ENCODE assay signal across 32 mouse cellular contexts in the genomic region with DNA sequence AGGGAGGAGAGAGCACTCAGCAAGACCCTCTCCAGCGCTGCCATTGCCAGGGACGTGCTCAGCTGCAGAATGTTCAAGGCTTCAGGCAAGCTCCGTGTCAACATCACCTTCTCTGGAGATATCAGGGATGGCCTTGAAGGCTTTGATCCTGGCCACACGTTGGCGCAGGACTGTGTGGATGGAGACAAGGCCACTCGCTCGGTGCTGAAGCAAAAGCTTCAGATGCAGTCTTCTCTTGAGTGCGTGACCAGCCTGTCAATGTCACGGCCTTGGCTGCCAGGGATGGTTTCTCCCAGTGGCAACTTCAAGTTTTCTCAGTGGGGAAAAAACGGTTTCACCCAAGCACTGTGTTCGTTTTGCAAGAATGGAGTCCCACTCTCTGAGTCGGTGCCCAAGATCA. TPM values are rescaled to one million over a fixed set of nuclear protein-coding genes. Genes with fewer than 3 reads are reported as not detected.
DNase-seq lines count a peak whose midpoint lies in the region; ATAC-seq lines count a peak whose summit lies in the region.
"Had no signal": no experiment of that assay in that cellular context is flagged by ENCODE, and none has a peak within 500 bp of the region (broad histone marks: within the 10 kb centered on the region; RNA-seq: fewer than 3 reads in every experiment).

No protein-coding gene starts in this region.

- no peak overlapping the region for H3K9ac ChIP-seq in embryonic facial prominence, embryonic 12.5 days
- H3K9ac ChIP-seq in limb, embryonic 15.5 days: no peak overlapping the region
- H3K9ac ChIP-seq in midbrain, embryonic 16.5 days (ENCODE audit: low read depth, low read length): no peak overlapping the region
- H3K9ac ChIP-seq: forebrain, embryonic 15.5 days; heart, embryonic 13.5 days; hindbrain, embryonic 15.5 days; liver, embryonic 12.5 days; liver, postnatal 0 days; midbrain, embryonic 12.5 days had no signal

- 90% methylated on average over 12 of the region's 12 CpGs for WGBS in embryonic facial prominence, embryonic 12.5 days
- WGBS in limb, embryonic 15.5 days: 86% methylated on average over 12 of the region's 12 CpGs
- WGBS in midbrain, embryonic 16.5 days: 87% methylated on average over 12 of the region's 12 CpGs

- peak overlapping the region; percentile 69; the same call in 1 of the 2 replicates for H3K27ac ChIP-seq in embryonic facial prominence, embryonic 12.5 days
- 0 out of 2 replicates have a peak overlapping the region, but pooled peaks have one; percentile 17 for H3K27ac ChIP-seq in limb, embryonic 15.5 days
- no peak overlapping the region for H3K27ac ChIP-seq in midbrain, embryonic 16.5 days (ENCODE audit: low read length)
- H3K27ac ChIP-seq: forebrain, embryonic 15.5 days; gastrocnemius, adult 2 months; heart, embryonic 13.5 days; hindbrain, embryonic 15.5 days; kidney, postnatal 0 days; liver, embryonic 12.5 days; midbrain, embryonic 12.5 days; neural tube, embryonic 13.5 days had no signal

- no peak overlapping the region for H3K4me2 ChIP-seq in embryonic facial prominence, embryonic 12.5 days (replicated peaks)
- H3K4me2 ChIP-seq in limb, embryonic 15.5 days: no peak overlapping the region
- H3K4me2 ChIP-seq in midbrain, embryonic 16.5 days (ENCODE audit: low read length): no peak overlapping the region
- H3K4me2 ChIP-seq: forebrain, embryonic 15.5 days; heart, embryonic 13.5 days; hindbrain, embryonic 15.5 days; liver, embryonic 12.5 days; midbrain, embryonic 12.5 days; neural tube, embryonic 13.5 days had no signal

- no peak for ATAC-seq in embryonic facial prominence, embryonic 12.5 days (ENCODE audit: insufficient number of reproducible peaks, insufficient read depth, low FRiP score, low TSS enrichment)
- no peak for ATAC-seq in limb, embryonic 15.5 days (ENCODE audit: insufficient number of reproducible peaks, low FRiP score, low TSS enrichment, low read depth)
- ATAC-seq in midbrain, embryonic 16.5 days: no peak
- ATAC-seq: activated CD4-positive, CD25-positive, alpha-beta regulatory T cell, adult 4 months; forebrain, embryonic 15.5 days; inflammation-experienced regulatory T-cells, adult 6 months; liver, embryonic 12.5 days; liver, postnatal 0 days had no signal

- H3K27me3 ChIP-seq in embryonic facial prominence, embryonic 12.5 days: no peaks in the 10 kb centered on the region
- H3K27me3 ChIP-seq in limb, embryonic 15.5 days: no peaks in the 10 kb centered on the region
- H3K27me3 ChIP-seq in midbrain, embryonic 16.5 days (ENCODE audit: control insufficient read depth, insufficient read depth, low read depth, low read length): no peaks in the 10 kb centered on the region; the same call in 1 of the 2 replicates
- H3K27me3 ChIP-seq: CH12.LX; forebrain, embryonic 15.5 days had no signal

- H3K4me3 ChIP-seq in embryonic facial prominence, embryonic 12.5 days: no peak overlapping the region
- no peak overlapping the region for H3K4me3 ChIP-seq in limb, embryonic 15.5 days
- no peak overlapping the region for H3K4me3 ChIP-seq in midbrain, embryonic 16.5 days (ENCODE audit: low read depth, low read length)
- H3K4me3 ChIP-seq: forebrain, embryonic 15.5 days; gastrocnemius, adult 2 months; heart, embryonic 13.5 days; hindbrain, embryonic 10.5 days; hindbrain, embryonic 15.5 days; liver, embryonic 12.5 days; megakaryocyte, embryonic 14.5 days; midbrain, embryonic 12.5 days; neural tube, embryonic 13.5 days had no signal

- no peaks in the 10 kb centered on the region for H3K36me3 ChIP-seq in embryonic facial prominence, embryonic 12.5 days
- no peaks in the 10 kb centered on the region for H3K36me3 ChIP-seq in limb, embryonic 15.5 days
- H3K36me3 ChIP-seq in midbrain, embryonic 16.5 days (ENCODE audit: control insufficient read depth, insufficient read depth, low read length): no peaks in the 10 kb centered on the region
- H3K36me3 ChIP-seq: forebrain, embryonic 15.5 days; heart, embryonic 13.5 days; hindbrain, embryonic 10.5 days; hindbrain, embryonic 15.5 days; liver, embryonic 12.5 days; midbrain, embryonic 12.5 days; neural tube, embryonic 13.5 days had no signal

- peaks cover 21% of the 10 kb centered on the region for H3K4me1 ChIP-seq in embryonic facial prominence, embryonic 12.5 days
- peaks cover 24% of the 10 kb centered on the region for H3K4me1 ChIP-seq in limb, embryonic 15.5 days
- peaks cover 7% of the 10 kb centered on the region for H3K4me1 ChIP-seq in midbrain, embryonic 16.5 days (ENCODE audit: control insufficient read depth, insufficient read depth, low read length)
- H3K4me1 ChIP-seq: liver, embryonic 12.5 days had no signal

- no peaks in the 10 kb centered on the region for H3K9me3 ChIP-seq in embryonic facial prominence, embryonic 12.5 days
- no peaks in the 10 kb centered on the region for H3K9me3 ChIP-seq in limb, embryonic 15.5 days
- no peaks in the 10 kb centered on the region for H3K9me3 ChIP-seq in midbrain, embryonic 16.5 days (replicated peaks; ENCODE audit: control insufficient read depth, low read length, poor library complexity, severe bottlenecking)
- H3K9me3 ChIP-seq: forebrain, embryonic 15.5 days; heart, embryonic 13.5 days; hindbrain, embryonic 10.5 days; hindbrain, embryonic 15.5 days; liver, embryonic 12.5 days; megakaryocyte, embryonic 14.5 days; midbrain, embryonic 12.5 days; neural tube, embryonic 13.5 days had no signal

- peak; percentile 70 to 77 for DNase-seq in adrenal gland, adult (ENCODE audit: inconsistent age in 2 of 2, low spot score in 1 of 2)
- DNase-seq in adrenal gland, postnatal 4 days (ENCODE audit: low spot score in 2 of 2): no peak
- DNase-seq in ovary, adult 18-20 months (ENCODE audit: low spot score): peak; percentile 53
- DNase-seq in ovary, postnatal 14 days (ENCODE audit: low spot score): no peak
- DNase-seq in kidney, postnatal 14 days: no peak
- DNase-seq: cerebellum, adult 11-12 months; cerebellum, postnatal 10 days; gastrocnemius, adult 2 months; gastrocnemius, postnatal 36 days; heart, adult 18-20 months; heart, postnatal 10 days; kidney, adult 2 months; layer of hippocampus, adult 9-11 months; liver, postnatal 0 days; lung, postnatal 4 days; thymus, postnatal 14 days had no signal

RNA-seq across cellular contexts. Expression of gene Dlk1, which starts 26.6 kb away (rescaled TPM):
- total RNA-seq in adrenal gland, postnatal 4 days (2021): 1,000 to 10,000 TPM in 1 of 2 experiments, 100 to 1,000 TPM in 1; 974 to 1,168 TPM
- polyA plus RNA-seq in embryonic facial prominence, embryonic 12.5 days (2016; fragmentation: Nextera tagmentation; extraction: Ambion mirVana): 316 and 347 TPM in 2 replicates
- polyA plus RNA-seq in limb, embryonic 15.5 days (2015; fragmentation: Nextera tagmentation; extraction: Ambion mirVana): 599 and 855 TPM in 2 replicates
- 50.4 and 66.0 TPM in 2 replicates for polyA plus RNA-seq in midbrain, embryonic 16.5 days (2015; fragmentation: Nextera tagmentation; extraction: Ambion mirVana)
- total RNA-seq: CH12.LX had no signal
- polyA plus RNA-seq: activated CD4-positive, CD25-positive, alpha-beta regulatory T cell, adult 4 months; C2C12; inflammation-experienced regulatory T-cells, adult 6 months had no signal

Comparison
In these comparisons a context has a peak if more than half of its experiments do, and no peak if none do; other contexts are left out.
1. DNase-seq: peak in adrenal gland, adult (2 of 2) and ovary, adult 18-20 months (single experiment); none in adrenal gland, postnatal 4 days (0 of 2), ovary, postnatal 14 days (single experiment) and kidney, postnatal 14 days (single experiment).